Mouse (Mus musculus) macrophage (primary cell): ENCODE measurements around the gene Hes2. TPM values are rescaled to one million over a fixed set of nuclear protein-coding genes. Genes with fewer than 3 reads are reported as not detected.

Experiments used
- H3K27ac ChIP-seq: fragments of 350-480 bp; formaldehyde crosslinking; 2 replicates; pipeline ENCODE4 v1.9.0; 2021
- H3K36me3 ChIP-seq: fragments of 350-480 bp; formaldehyde crosslinking; 2 replicates; pipeline ENCODE4 v1.9.0; 2021; ENCODE audit errors: inconsistent target
- H3K4me3 ChIP-seq: fragments of 350-480 bp; formaldehyde crosslinking; 2 replicates; pipeline ENCODE4 v1.9.0; 2021; ENCODE audit errors: inconsistent target
- H3K79me2 ChIP-seq: fragments of 350-480 bp; formaldehyde crosslinking; 2 replicates; pipeline ENCODE4 v1.9.0; 2021; ENCODE audit errors: inconsistent target
- WGBS: methylation state at CpG from one replicate; pipeline ENCODE4 v1.1.7; 2026; ENCODE audit warnings: inconsistent platforms; ENCODE audit not compliant: missing documents; 5-methylcytosine and 5-hydroxymethylcytosine counted together
- polyA plus RNA-seq: library from polyadenylated mRNA; stranded (reverse); fragments of 250-400 nt; gene quantifications from 3 replicates; pipeline ENCODE4 v1.2.4, GENCODE M21; 2018; ENCODE audit warnings: inconsistent platforms

Gene Hes2
- polyA plus RNA-seq, 1 experiment from 2014 or later: 0.10 TPM

GRCm38 (mm10) chr4:152140441-152140840 is 18.2 kb upstream of the Hes2 start:
- Histone ChIP-seq H3K27ac (no peak overlapping the region), H3K79me2 (no peaks in the 10 kb centered on the region), H3K4me3 (no peak overlapping the region), H3K36me3 (no peaks in the 10 kb centered on the region)
- 35% methylated on average over 6 of the region's 6 CpGs for WGBS

- Histone ChIP-seq H3K79me2 (no peaks in the 10 kb centered on the region), H3K27ac (no peak overlapping the region), H3K4me3 (no peak overlapping the region), H3K36me3 (no peaks in the 10 kb centered on the region)
- 89% methylated on average over 8 of the region's 8 CpGs for WGBS
These were observed 17.0 kb upstream of the Hes2 start for GRCm38 (mm10) chr4:152141521-152142135.

GRCm38 (mm10) chr4:152143632-152144031 is 15.0 kb upstream of the Hes2 start:
- Histone ChIP-seq H3K4me3 (no peak overlapping the region), H3K27ac (no peak overlapping the region), H3K79me2 (no peaks in the 10 kb centered on the region), H3K36me3 (no peaks in the 10 kb centered on the region)
- 91% methylated on average over 1 of the region's 1 CpGs for WGBS

GRCm38 (mm10) chr4:152145473-152145872 is 13.2 kb upstream of the Hes2 start:
- 88% methylated on average over 10 of the region's 10 CpGs for WGBS
- H3K36me3 ChIP-seq: no peaks in the 10 kb centered on the region
- H3K27ac ChIP-seq: no peak overlapping the region
- H3K4me3 ChIP-seq: no peak overlapping the region
- H3K79me2 ChIP-seq: no peaks in the 10 kb centered on the region

GRCm38 (mm10) chr4:152146033-152146827 is 12.4 kb upstream of the Hes2 start:
- Histone ChIP-seq H3K79me2 (no peaks in the 10 kb centered on the region), H3K4me3 (no peak overlapping the region), H3K27ac (no peak overlapping the region), H3K36me3 (no peaks in the 10 kb centered on the region)
- 78% methylated on average over 11 of the region's 11 CpGs for WGBS

GRCm38 (mm10) chr4:152150546-152150945 is 8.1 kb upstream of the Hes2 start:
- Histone ChIP-seq H3K4me3 (no peak overlapping the region), H3K27ac (no peak overlapping the region), H3K79me2 (no peaks in the 10 kb centered on the region), H3K36me3 (no peaks in the 10 kb centered on the region)
- 91% methylated on average over 3 of the region's 4 CpGs for WGBS

- Histone ChIP-seq H3K4me3 (no peak overlapping the region), H3K27ac (no peak overlapping the region), H3K79me2 (no peaks in the 10 kb centered on the region), H3K36me3 (no peaks in the 10 kb centered on the region)
- WGBS: 50% methylated on average over 7 of the region's 7 CpGs
These were observed 7.2 kb upstream of the Hes2 start for GRCm38 (mm10) chr4:152151451-152151965.

GRCm38 (mm10) chr4:152151966-152152544 is 6.6 kb upstream of the Hes2 start, which contains the start of gene Espn:
Espn (minus strand) TSS chr4:152152371.
- Histone ChIP-seq H3K4me3 (no peak within 1 kb of the TSS), H3K27ac (no peak within 1 kb of the TSS), H3K79me2 (no peaks in the 10 kb centered on the region), H3K36me3 (no peaks in the 10 kb centered on the region)
- WGBS: 8% methylated on average over 47 of the region's 57 CpGs

- whole genome bisulfite sequencing: under 1% methylated on average over 23 of the region's 23 CpGs
- Histone ChIP-seq H3K27ac (no peak overlapping the region), H3K4me3 (no peak overlapping the region)
These were observed 4.9 kb upstream of the Hes2 start for GRCm38 (mm10) chr4:152153771-152154177.

GRCm38 (mm10) chr4:152155019-152155418 is 3.6 kb upstream of the Hes2 start:
- Histone ChIP-seq H3K27ac (no peak overlapping the region), H3K79me2 (no peaks in the 10 kb centered on the region), H3K36me3 (no peaks in the 10 kb centered on the region), H3K4me3 (no peak overlapping the region)
- 73% methylated on average over 4 of the region's 4 CpGs for WGBS

More at GRCm38 (mm10) chr4:152153771-152154177, 4.9 kb upstream of the Hes2 start:
- Histone ChIP-seq H3K79me2 (no peaks in the 10 kb centered on the region), H3K36me3 (no peaks in the 10 kb centered on the region)

GRCm38 (mm10) chr4:152157779-152158584 is 685 bp upstream of the Hes2 start:
- 13% methylated on average over 21 of the region's 21 CpGs for WGBS
- Histone ChIP-seq H3K79me2 (no peaks in the 10 kb centered on the region), H3K4me3 (peak overlapping the region; percentile 5; the same call in 1 of the 2 replicates), H3K27ac (no peak overlapping the region), H3K36me3 (no peaks in the 10 kb centered on the region)

- H3K79me2 ChIP-seq: no peaks in the 10 kb centered on the region
- no peak overlapping the region for H3K27ac ChIP-seq
- H3K4me3 ChIP-seq: no peak overlapping the region
- 5% methylated on average over 19 of the region's 19 CpGs for WGBS
- no peaks in the 10 kb centered on the region for H3K36me3 ChIP-seq
These were observed 615 bp downstream of the Hes2 start for GRCm38 (mm10) chr4:152159285-152159678.

- 86% methylated on average over 4 of the region's 4 CpGs for WGBS
- H3K27ac ChIP-seq: no peak overlapping the region
These were observed 2.1 kb downstream of the Hes2 start for GRCm38 (mm10) chr4:152160748-152161147.

GRCm38 (mm10) chr4:152161601-152162000 is 2.9 kb downstream of the Hes2 start:
- 93% methylated on average over 6 of the region's 6 CpGs for WGBS

More at GRCm38 (mm10) chr4:152160748-152161147, 2.1 kb downstream of the Hes2 start:
- no peaks in the 10 kb centered on the region for H3K36me3 ChIP-seq
- H3K4me3 ChIP-seq: no peak overlapping the region
- no peaks in the 10 kb centered on the region for H3K79me2 ChIP-seq

More at GRCm38 (mm10) chr4:152161601-152162000, 2.9 kb downstream of the Hes2 start:
- Histone ChIP-seq H3K27ac (no peak overlapping the region), H3K4me3 (no peak overlapping the region), H3K36me3 (no peaks in the 10 kb centered on the region), H3K79me2 (no peaks in the 10 kb centered on the region)
